Mouse (Mus musculus): ENCODE results near the gene Dll4.

DNA sequence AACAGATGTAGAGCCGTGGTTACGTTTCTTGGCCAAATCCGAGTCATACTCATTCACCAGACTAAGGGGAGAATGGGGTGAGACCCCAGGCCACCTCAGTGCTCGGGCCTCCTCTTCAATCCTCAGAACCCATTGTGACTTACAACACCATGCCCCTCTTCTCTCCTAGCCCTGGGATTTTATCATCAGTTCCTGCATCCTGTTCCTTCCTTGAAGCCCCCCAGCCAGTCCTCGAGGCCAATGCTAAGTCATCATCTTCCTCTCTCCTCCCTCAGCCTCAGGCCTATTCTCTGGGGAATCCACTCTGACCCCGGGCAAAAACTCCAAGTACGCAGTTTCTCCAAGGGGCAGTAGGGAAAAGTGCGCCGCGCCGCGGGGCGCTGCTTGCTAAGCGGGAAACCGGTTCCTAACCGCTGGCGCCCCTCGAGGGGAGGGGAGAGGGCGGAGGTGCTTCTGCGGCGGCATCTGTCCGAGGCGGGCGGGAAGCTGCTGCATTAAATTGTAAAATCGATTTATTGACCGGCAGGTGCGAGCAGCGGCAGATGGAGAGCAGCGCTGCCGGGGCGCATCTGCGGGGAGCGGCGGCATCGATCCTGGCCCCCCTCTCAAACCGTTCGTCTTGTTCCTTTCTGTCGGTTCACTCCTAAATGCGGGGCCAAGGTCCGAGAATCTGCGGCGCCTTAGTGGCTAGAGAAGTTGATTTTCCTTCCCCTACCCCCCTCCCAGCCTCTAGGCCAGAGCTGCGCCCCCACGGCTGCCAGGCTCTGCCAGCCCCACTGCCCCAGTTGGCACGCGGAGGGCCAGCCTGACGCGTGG is 3.6 kb upstream of the Dll4 start:
- TF ChIP-seq CTCF (IDR thresholded peaks at IDR 0.05; ENCODE audit: low read depth, low read length) = no peak
- no peak for TF ChIP-seq POLR2A (IDR thresholded peaks at IDR 0.05; ENCODE audit: extremely low read depth, insufficient read depth, low read length)

Data from liver, adult 2 months (tissue).